Mouse (Mus musculus) thymus, postnatal 4 days (tissue): ENCODE results near the gene Kif19a.

ENCODE experiments used
- DNase-seq: peaks from one replicate; pipeline ENCODE4 v3.0.0; 2021

Gene Kif19a

DNA sequence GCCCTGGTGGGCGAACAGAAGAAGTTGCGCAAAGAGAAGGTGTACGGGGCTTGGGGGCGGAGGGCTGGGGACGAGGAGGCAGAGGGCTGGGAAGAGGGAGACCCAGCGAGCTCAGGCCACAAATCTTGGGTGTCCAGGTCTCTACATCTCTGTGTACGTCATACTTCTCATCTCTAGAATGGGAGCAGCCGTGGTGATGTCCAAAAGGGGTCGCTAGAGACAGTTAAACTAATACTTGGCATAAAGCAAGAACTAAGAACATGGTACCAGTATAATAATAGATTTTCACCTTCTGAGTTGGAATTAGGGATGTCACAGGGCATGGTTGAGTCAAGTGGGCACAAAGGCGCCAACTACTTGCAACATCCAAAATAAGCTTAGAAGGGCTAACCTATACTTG, 20.7 kb downstream of the Kif19a start:
- DNase-seq = no peak

DNA sequence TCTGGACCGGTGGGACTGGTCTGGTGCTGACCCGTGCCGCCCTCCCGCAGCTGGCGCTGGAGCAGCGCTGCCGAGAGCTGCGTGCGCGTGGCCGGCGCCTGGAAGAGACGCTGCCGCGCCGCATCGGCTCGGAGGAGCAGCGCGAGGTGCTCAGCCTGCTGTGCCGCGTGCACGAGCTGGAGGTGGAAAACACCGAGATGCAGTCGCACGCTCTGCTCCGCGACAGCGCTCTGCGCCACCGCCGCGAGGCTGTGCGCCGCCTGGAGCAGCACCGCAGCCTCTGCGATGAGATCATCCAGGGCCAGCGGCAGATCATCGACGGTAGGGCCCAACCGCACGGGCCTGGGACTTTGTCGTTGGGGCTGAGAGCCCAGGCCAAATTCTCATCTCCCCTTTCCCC, 21.1 kb downstream of the Kif19a start:
- DNase-seq = peak; percentile 52

DNA sequence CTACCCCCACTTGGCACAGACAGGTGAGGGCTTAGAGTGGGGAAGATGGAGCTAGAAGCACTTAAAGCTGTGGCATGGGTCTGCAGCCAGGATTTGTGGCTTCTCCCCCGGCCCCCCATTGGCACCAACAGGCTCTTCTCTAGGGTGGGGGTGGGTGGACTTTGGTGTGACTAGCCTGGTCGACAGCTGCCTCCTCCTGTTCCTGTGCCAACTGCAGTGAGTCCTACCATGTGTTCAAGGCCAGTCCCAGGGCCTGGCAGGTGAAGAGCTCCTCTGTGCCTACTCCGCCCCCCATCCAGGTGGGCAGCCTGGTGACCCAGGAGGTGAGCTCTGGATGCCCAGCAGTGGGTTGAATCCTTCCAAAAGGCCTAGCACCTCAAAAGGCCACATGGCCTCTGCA, 22.4 kb downstream of the Kif19a start:
- DNase-seq = no peak

DNA sequence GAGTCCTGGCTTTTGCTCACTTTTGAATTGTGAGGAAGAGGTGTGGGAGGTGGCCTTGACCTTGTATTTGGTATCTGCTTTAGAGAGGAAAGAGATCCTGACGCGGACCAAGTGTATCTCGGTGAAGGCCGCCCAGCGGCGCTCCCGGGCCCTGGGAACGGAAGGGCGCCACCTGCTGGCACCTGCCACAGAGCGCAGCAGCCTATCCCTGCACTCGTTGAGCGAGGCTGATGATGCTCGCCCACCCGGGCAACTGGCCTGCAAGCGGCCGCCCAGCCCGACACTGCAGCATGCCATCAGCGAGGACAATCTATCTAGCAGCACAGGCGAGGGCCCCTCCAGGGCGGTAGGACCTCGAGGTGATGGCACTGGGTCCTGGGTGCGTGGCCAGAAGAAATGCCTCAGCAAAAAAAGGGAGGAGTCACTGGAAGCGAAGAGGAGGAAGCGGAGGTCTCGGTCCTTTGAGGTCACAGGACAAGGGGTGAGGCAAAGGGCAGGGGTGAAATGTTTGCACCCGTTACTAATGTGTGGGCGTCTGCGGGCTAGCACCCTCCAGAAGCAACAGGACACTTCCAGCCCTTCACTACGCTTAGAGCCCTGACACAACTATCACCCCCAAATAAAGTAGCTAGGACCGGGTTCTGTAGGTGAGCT, 24.0 kb downstream of the Kif19a start:
- DNase-seq = peak; percentile 91

DNA sequence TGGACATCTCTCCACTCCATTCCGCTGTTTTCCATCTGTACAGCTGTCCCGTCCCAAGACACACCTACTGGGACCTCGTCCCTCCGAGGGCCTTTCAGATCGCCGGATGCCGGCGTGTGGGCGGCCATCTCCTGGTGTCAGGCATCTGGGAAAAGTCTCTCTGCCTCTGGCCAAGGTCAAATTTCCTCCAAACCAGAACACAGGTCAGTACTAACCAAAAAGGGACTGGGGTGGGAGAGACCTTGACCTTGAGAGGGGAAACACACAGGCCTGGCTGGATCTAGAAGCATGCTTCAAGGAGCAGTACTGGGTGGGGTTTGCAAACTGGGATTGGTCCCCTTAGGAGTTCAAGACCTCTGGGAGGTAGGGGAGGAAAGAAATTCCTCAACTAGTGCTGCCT, 24.5 kb downstream of the Kif19a start:
- DNase-seq = no peak

DNA sequence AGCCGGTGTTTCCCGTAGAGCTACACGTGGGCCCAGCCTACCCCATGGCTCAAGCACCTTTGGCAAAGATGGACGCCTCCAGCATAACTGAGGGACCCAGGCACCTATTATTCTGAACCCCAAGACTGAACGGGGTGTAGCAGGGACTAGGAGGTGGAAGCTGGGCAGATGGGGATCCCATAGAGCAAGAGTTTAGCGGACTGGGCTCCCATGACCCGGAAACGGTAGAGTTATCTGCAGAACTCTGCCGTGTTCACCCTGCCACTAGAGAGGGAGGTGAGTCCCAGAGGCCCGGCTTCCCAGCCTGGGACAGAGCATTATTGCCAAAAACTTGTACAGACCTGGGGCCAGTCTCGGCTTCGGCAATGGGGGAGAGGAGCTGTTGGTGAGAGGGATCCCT, 25.0 kb downstream of the Kif19a start:
- no peak for DNase-seq

DNA sequence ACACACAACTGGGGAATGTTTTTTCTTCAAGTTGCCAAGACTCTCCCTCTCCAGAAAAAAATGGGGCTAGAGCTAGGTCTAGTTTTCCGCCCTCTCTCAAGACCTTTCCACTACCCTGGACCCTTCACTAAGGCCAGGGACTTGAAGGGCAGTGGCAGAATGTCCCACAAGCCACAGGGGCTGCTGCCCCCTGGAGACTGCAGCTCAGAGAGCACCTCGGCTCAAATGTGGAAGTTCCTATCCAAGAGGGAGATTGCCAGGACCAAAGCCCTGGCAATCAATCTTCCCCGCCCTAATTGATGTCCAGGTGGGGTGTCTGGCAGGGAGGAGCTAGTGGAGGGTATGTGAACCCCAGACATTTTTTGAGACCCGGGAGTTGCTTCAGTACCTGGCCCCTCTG, 25.7 kb downstream of the Kif19a start:
- no peak for DNase-seq

DNA sequence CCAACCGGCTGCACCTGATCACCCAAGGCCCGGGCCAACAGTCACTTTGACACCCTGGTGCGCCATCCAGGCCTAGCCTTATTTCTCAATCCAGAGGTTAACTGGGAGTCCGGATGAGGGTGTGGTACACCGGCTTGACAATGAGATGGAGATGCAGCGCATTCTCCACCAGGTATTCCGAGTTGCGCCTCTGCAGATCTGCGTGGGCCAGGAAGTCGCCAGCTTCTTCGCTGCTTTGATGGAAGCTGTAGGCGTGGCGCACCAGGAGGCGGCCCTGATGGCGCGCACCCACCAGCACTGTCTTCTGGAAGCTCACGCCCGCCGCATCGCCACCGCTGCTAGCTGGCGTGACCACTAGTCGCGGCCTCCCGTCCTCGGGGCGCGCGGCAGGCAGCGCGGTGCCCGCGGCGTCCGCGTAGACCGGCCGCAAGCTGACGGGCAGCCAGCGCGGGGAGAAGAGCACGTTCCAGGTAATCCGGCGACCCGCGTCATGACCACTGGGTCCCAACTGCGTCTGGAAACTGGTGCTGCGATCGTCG, 26.2 kb downstream of the Kif19a start:
- DNase-seq = peak; percentile 25

DNA sequence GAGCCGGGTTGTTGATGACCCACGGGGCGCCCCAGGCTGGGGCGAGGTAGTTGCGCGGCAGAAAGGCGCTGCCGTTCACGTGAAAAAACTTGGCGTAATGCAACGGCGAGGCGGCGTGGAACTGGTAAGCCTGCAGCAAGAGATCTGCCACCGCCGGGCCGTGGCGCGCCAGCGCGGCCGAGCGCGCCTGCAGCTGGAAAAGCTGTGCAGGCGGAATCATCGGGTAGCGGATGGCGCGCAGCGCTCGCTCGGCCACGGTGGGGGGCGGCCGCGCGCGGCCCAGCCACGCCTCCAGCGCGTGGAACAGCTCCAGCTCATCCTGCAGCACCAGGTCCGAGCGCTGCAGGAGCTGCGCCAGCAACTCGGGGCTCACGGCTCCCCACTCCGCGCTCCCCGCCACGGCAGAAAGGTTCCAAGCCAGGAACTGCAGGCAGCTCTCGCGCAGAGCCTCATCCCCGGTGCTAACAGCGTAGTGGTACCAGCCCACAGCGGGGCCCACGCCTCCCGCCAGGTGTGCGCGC, 26.8 kb downstream of the Kif19a start:
- DNase-seq = peak; percentile 31

DNA sequence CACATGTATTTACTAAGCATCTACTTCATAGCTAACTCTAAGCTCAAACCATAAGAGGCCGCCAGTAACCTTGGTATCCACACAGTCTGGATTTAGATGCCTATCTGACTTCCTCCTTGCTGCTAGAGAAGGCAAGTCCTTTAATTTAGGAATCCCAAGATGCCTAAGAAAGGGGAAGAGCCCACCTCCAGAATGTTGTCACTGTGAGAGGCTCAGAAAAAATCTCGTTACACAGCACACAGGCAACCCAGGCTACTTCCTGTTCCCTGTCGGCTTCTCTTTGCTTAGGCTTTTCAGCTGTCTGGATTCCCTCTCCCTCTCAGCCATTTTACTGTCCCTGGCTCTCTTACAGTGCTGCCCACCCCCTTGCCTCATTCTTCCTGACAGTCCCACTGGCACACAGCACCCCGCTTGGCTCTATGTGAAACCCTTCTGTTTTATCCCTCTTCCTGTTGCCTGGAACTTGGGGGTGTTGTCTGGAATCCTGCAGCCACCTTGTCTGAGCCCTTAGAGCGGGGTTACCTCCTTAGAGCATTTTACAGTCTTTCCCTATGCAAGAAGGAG, 27.8 kb downstream of the Kif19a start:
- no peak for DNase-seq

DNA sequence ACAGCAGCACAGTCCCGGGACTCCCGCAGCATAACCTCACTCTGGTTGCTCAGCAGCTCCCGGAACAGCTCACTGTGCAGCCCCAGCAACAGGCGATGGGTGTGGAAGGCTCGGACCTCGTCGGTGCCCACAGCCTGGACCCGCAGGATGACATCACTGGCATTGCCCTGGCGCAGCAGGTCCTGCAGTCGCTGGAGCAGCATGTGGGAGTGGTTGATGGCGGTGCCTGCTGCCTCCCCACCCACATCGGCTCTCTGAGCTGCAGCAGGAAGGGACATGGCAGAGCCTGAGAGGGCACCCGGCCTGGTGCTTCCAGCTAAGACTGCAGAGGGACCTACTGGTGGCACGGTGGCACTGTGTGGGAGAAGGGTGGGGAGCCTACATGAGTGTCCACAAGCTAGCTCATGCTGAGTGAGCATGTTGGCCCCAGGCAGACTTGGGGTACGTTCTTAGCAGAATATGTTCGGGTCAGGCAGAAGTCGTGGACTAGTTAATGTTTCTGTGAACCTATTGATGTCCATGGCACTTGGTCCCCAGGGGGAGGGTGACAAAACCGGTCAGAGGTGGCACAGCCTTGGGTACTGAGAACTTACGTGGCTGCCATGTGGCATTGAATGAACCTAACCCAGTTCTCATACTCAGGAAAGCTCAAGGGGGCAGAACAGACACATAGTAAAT, 28.8 kb downstream of the Kif19a start:
- DNase-seq = no peak

DNA sequence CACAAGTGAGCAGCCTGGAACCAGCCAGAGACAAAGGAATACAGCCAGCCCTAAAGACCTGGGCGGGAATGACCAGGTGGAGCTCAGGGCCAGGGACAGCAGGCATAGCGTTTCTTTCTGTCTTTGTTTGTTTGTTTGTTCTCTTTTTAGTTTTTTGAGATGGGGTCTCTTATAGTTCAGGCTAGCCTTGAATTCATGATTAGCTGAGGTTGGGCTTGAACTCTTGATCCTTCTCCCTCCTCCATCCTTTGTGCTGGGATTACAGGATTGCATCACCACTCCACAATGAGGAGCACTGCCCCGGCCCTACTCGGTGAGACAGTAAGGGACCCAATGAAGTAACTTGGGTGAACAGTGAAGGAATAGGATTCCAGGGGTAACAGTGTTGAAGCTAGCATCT, 29.5 kb downstream of the Kif19a start:
- no peak for DNase-seq

DNA sequence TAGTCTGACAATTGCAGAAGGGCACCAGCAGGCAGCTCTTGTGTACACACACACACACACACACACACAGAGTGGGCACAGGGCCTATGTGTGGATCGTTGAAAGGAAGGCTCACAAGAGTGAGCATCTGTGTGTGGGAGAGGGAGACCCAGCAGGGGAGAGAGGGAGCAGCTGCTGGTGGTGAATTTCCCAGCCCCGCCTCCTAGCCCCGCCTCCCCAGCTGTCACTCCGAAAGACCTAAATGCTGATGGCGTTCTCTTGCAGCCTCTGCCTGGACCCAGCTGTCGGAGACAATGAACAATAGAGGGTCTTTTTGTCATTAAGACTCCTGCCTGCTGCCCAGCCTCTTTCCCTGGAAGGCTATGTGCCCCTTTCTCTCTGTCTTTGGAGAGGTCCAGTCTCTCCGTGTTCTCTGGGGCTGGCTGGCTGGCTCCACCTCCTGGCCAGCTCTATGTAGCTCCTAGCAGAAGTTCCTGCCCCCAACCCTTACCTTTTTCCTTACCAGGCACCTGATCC, 30.1 kb downstream of the Kif19a start:
- peak; percentile 71 for DNase-seq

DNA sequence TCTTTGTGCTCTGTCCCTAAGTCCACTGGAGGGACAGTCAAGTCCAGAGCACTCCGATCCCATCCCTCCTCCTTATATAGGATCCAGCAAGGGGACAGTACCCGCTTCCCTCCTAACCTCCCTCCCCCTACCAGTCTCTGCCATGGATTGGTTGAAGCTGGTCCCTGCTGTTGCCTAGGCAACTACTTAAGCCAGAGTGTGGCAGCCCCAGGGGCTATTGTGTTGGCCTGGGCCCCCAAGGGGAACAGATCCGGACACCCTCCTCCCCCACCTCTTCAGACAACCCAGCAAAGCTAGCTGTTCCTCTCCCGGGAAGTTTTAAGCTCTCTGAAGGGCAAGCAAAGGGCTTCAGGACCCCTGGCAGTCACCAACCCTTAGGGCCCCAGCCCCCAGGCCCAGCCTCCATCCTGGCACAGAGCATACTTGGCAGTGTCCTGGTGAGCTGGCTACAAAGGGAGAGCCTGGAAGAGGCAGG, 30.7 kb downstream of the Kif19a start, which contains the start of gene Btbd17:
Gene Btbd17, minus strand, starts transcription at position 98 of the 475 bp plus-strand sequence.
- DNase-seq = no peak

DNA sequence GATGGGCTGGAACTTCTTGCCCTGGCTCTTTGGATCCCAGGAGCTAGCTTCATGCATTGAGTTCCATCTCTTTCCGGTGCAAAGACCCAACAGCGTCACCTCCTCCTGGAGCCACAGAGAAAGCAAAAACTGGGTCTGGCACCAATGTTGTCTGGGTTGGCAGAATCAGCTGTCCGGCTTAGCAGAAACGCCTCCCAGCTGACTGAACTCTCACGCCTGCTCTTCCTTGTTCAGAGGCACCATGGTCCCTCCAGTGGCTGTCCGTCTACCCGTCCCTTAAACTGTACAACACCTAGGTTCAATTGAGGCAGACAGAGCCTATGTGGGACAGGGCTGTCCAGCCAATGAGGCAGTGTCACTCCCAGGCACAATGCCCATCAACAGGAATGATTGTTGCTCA, 32.0 kb downstream of the Kif19a start:
- DNase-seq = no peak

DNA sequence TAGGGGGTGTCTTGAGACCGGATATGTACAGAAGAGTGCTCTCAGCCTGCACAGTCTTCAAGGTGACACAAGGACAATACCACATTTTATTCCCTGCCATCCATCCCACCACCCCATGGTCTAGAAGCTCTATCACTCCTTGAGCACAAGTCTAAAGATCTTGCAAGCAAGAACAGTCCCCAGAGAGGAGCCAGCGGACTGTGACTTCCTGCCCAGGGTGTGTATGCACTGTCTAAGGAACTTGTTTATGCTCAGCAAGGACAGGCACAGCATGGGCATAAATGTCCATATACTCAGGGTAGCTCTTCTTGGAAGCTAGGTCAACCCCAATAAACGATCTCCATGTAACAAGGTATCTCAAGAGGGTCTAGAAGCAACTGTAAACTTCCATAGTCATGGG, 32.8 kb downstream of the Kif19a start:
- no peak for DNase-seq

DNA sequence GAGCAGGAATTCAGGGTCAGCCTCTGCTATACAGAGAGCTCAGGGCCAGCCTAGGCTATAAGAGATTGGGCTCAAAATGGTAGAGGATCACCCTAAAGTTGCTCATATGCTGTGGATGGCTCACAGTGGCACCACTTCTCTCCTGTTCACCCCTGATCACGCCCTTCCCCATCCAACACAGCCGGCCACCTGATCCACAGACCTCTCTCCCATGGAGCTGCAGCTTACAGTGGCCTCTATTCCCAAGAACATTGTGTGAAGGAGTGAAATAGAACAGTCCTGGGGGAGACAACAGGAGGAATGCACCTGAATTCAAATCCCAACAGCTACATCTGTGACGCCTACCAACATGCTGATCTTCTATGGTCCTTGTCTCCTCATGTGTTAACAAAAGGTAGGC, 33.4 kb downstream of the Kif19a start, which contains the start of gene Gpr142:
Gene Gpr142, plus strand, starts transcription at position 301 of the 400 bp plus-strand sequence.
- DNase-seq = no peak

DNA sequence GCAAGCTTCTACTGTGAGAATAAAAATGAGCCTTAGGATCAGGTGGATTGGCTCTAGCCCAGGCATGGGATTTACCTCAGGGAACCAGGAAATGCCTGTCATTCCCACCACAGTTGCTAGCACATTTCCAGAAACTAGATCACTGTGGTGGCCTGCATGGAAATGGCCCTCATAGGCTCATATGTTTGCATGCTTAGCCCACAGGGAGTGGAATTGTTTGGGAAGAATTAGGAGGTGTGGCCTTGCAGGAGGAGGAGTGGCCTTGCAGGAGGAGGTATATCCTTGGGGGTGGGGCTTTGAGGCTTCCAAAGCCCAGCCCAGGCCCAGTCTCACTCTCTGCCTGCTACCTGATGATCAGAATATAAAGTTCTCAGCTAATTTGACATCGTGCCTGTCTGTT, 36.7 kb downstream of the Kif19a start:
- DNase-seq = no peak

DNA sequence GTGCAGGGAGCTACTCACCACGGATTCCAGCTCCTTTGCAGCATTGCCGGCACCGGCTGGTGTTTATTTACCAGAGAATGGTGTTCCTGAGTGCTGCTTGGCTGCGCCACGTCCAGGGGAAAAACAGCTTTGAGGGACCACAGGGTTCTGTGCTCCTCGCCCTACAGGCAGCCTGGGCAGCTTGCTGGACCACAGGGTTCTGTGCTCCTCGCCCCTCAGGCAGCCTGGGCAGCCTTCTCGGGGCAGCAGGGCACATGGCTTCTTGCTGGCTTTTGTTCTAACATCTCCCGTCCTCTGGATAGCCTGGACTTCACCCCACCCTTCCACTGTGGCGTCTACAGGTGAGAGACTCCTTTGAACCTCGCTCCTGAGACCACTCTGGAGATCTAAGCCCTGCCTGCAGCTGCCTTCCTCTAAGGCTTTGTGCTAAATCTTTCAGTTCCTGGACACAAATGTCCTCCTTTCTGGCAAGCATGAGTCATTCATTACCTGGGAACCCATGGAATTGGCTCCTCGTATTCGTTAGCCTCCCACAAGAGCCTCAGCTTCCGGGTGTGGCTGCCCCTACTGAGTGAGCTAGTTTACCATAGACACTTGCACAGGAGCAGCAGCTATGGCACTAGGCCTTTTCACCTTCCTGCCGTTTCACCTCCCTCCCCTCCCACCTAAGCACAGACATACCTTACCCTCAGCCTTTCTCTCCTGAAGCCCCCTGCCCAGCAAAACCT, 37.5 kb downstream of the Kif19a start:
- DNase-seq = no peak

DNA sequence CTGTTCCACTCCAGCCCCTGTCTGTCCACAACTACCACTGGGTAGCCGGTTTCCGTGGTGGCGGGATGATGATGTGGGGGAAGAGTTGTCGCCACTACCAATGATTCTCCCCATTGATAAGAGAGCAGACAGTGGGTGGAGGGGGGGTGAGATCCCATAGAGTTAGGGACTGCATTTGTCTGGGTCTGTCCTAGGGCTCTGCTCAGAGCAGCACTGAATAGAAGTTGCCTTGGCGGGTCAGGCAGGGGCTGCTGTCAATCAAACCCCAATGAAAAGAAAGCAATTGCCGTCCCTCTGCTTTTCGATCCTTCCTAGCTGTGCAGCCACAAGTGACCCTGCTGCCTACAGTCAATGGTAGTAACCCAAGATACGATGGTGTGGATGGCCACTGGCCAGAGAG, 38.8 kb downstream of the Kif19a start:
- DNase-seq = no peak

DNA sequence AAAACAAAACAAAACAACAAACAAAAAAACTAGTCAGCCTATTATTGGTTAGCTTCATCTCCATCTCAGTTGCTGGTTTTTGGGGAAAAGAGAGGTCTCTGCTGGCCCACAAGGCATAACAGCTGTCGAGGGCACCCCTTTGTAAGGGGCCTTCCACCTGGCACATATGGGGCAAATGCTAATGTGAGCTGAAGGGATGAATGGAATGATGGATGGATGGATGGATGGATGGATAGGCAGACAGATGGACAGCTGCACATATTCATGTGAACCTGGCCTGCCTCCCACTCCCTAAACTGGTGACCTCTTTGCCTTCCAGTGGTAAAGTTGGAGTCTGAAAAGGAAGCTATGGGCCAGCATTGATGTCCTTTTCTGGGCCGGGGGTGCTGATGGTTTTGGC, 41.8 kb downstream of the Kif19a start:
- DNase-seq = no peak

DNA sequence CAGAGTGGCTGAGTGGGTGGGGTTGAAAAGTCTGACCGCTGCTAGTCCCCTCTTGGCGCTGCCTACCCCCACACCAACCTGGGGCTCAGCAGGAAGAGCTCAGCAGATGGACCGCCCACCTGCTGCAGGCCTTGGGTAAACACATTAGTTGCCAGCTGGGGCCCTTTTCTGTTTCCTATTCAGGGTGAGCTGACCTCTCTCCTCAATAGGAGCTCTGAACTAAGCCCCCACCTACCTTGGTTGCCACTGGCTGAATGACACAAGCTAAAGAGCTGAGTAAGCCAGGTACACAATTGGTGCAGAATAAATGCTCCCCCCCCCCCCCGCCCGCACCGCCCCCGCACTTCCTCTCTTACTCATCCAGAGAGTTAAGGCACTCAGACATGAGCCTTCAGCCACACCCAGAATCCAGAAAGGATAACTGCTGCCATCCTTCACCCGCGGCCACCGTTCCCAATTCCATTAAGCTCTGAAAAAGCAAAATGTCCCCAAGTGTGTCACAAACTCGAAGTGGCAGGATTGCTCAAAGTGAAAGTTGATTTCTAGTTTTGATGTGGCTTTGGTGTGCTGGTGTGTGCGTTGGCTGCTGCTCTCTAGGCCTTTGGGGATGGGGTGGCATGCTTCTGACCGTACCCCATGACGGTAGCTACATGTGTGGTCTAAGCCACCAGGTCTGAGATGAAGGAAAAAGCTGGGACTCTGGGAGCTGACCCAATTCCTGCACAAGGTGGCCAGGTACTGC, 42.7 kb downstream of the Kif19a start:
- DNase-seq = no peak
